Mouse (Mus musculus): ENCODE results near the gene Slc8a3. TPM values are rescaled to one million over a fixed set of nuclear protein-coding genes. Genes with fewer than 3 reads are reported as not detected.

Gene Slc8a3
- polyA plus RNA-seq, 1 experiment: 0.05 TPM

DNA sequence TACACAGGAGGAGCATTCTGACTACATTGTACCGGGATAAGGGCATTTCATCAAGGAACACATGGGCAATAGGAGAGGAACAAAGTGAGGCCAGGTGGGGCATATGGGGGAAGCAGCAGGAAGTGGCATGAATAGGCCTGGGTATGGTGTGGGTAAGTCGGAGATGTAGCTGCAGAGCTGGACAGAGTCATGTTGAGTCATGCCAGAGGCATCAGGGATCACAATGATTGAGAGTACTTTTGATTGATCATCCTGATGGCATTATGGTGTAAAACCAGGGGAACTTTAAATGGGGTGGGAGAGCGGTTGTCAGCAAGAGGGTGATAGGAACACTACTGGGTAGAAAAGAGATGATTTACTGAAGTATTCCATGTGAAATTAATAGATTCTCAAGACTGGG lies 160.0 kb downstream of the Slc8a3 start:
- no peak for TF ChIP-seq MAX (IDR thresholded peaks at IDR 0.05; ENCODE audit: low read depth)
- no peak for TF ChIP-seq E2F4 (IDR thresholded peaks at IDR 0.05; ENCODE audit: insufficient read depth)
- no peak for TF ChIP-seq CEBPB (IDR thresholded peaks at IDR 0.05; ENCODE audit: insufficient read depth, poor library complexity, severe bottlenecking)
- TF ChIP-seq TCF3 (IDR thresholded peaks at IDR 0.05; ENCODE audit: insufficient read length, low read depth): no peak
- no peak for TF ChIP-seq MYOG (IDR thresholded peaks at IDR 0.05; ENCODE audit: control insufficient read depth in 1 of 3, insufficient read depth in 1 of 3, insufficient read length in 2 of 3, low read depth in 2 of 3)
- TF ChIP-seq POLR2A (IDR thresholded peaks at IDR 0.05; ENCODE audit: insufficient read length, low read depth): no peak
- TF ChIP-seq POLR2AphosphoS2 (IDR thresholded peaks at IDR 0.05; ENCODE audit: insufficient read length, low read depth): no peak
- TF ChIP-seq USF1 (IDR thresholded peaks at IDR 0.05; ENCODE audit: low read depth): no peak
- H3K4me3 ChIP-seq: no peak overlapping the region
- no peaks in the 10 kb centered on the region for H3K36me3 ChIP-seq (ENCODE audit: control insufficient read depth, insufficient read depth)
- no peaks in the 10 kb centered on the region for H3K27me3 ChIP-seq (ENCODE audit: control insufficient read depth, insufficient read depth, insufficient read length)
- no peak overlapping the region for H3ac ChIP-seq (ENCODE audit: control insufficient read depth, insufficient read length)
- H3K79me2 ChIP-seq (ENCODE audit: control insufficient read depth, insufficient read depth): no peaks in the 10 kb centered on the region
- no peak overlapping the region for H3K4me2 ChIP-seq (ENCODE audit: low read depth)

DNA sequence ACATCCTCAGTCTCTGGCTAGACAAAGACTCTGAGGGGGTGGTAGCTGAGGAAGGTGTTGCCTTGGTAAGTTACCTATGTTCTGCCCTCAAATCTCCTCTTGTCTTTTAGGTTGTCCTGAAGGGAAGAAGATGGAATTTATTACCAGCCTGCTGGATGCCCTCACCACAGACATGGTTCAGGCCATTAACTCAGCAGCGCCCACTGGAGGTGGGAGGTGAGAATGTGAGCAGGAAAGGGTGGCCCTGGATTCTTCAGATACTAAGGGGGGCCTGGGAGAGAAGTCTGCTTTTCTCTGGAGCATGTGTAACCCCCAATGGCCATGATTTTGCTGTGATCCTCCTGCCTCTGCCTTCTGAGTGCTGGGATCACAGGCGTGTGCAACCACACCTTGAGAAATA lies 162.9 kb downstream of the Slc8a3 start:
- no peak for TF ChIP-seq E2F4 (IDR thresholded peaks at IDR 0.05; ENCODE audit: insufficient read depth)
- no peak for TF ChIP-seq TCF12 (IDR thresholded peaks at IDR 0.05; ENCODE audit: insufficient read depth, poor library complexity, severe bottlenecking)
- TF ChIP-seq CEBPB (IDR thresholded peaks at IDR 0.05; ENCODE audit: insufficient read depth, poor library complexity, severe bottlenecking): no peak
- TF ChIP-seq POLR2AphosphoS2 (IDR thresholded peaks at IDR 0.05; ENCODE audit: insufficient read length, low read depth): no peak
- no peak for TF ChIP-seq REST (IDR thresholded peaks at IDR 0.05; ENCODE audit: insufficient read depth, insufficient read length)
- no peak for TF ChIP-seq MYOG (IDR thresholded peaks at IDR 0.05; ENCODE audit: control insufficient read depth in 1 of 3, insufficient read depth in 1 of 3, insufficient read length in 2 of 3, low read depth in 2 of 3)
- TF ChIP-seq MYOD1 (IDR thresholded peaks at IDR 0.05; ENCODE audit: control insufficient read depth in 1 of 3, insufficient read length in 2 of 3, low read depth in 2 of 3): no peak
- TF ChIP-seq USF1 (IDR thresholded peaks at IDR 0.05; ENCODE audit: low read depth): no peak
- no peak for TF ChIP-seq POLR2A (IDR thresholded peaks at IDR 0.05; ENCODE audit: insufficient read length, low read depth)
- TF ChIP-seq SRF (IDR thresholded peaks at IDR 0.05; ENCODE audit: control insufficient read depth, insufficient read length, low read depth): no peak
- TF ChIP-seq TCF3 (IDR thresholded peaks at IDR 0.05; ENCODE audit: insufficient read length, low read depth): no peak
- no peak for TF ChIP-seq MAX (IDR thresholded peaks at IDR 0.05; ENCODE audit: low read depth)
- Histone ChIP-seq H3K4me2 (ENCODE audit: low read depth) (no peak overlapping the region), H3K79me2 (ENCODE audit: control insufficient read depth, insufficient read depth) (no peaks in the 10 kb centered on the region), H3K4me3 (no peak overlapping the region), H3K36me3 (ENCODE audit: control insufficient read depth, insufficient read depth) (no peaks in the 10 kb centered on the region), H3ac (ENCODE audit: control insufficient read depth, insufficient read length) (no peak overlapping the region), H3K27me3 (ENCODE audit: control insufficient read depth, insufficient read depth, insufficient read length) (no peaks in the 10 kb centered on the region)

DNA sequence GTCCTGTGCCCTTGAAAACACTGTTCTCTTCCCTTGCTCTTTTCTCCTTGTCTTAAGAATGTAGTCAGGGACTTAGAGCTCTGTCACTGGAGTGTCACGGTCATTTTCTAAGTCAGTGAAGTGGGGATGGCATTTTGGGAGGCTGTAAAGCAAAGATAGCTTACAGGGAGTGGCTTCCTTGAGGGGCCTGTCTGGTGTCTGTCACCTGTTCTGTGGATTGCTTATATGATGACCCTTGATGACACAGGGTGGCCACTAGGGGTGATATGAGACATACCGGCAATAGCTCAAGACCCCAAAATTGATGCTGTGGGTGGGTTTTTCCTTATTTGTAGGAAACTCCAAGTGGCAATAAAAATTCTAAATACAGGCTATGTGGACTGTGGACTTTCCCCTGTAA lies 164.5 kb downstream of the Slc8a3 start:
- Histone ChIP-seq H3K4me3 (no peak overlapping the region), H3K79me2 (ENCODE audit: control insufficient read depth, insufficient read depth) (no peaks in the 10 kb centered on the region), H3K4me2 (ENCODE audit: low read depth) (no peak overlapping the region), H3K27me3 (ENCODE audit: control insufficient read depth, insufficient read depth, insufficient read length) (no peaks in the 10 kb centered on the region), H3ac (ENCODE audit: control insufficient read depth, insufficient read length) (no peak overlapping the region), H3K36me3 (ENCODE audit: control insufficient read depth, insufficient read depth) (no peaks in the 10 kb centered on the region)
- TF ChIP-seq MAX (IDR thresholded peaks at IDR 0.05; ENCODE audit: low read depth) (no peak), USF1 (IDR thresholded peaks at IDR 0.05; ENCODE audit: low read depth) (no peak), POLR2AphosphoS2 (IDR thresholded peaks at IDR 0.05; ENCODE audit: insufficient read length, low read depth) (no peak), MYOD1 (IDR thresholded peaks at IDR 0.05; ENCODE audit: control insufficient read depth in 1 of 3, insufficient read length in 2 of 3, low read depth in 2 of 3) (peak in 1 of 3 experiments; percentile 42)

DNA sequence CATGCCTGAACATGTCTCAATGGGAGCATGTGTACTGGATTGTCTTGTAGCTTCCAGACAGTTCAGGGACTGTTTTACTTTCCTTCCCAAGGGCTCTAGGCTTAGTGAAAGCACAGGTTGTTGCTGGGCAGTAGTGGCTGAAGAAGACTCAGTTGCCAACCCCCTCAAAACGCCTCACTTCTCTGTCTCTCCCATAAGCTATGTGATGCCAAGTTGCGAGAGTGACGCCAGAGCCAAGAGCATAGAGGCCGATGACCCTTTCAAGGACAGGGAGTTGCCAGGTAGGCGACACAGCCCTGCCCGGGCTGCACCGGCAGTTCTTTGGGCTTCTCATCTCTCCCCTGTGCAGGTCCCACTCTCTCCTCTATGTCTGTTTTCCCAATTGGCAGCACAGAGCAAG lies 164.9 kb downstream of the Slc8a3 start:
- H3K27me3 ChIP-seq (ENCODE audit: control insufficient read depth, insufficient read depth, insufficient read length): no peaks in the 10 kb centered on the region
- H3K79me2 ChIP-seq (ENCODE audit: control insufficient read depth, insufficient read depth): no peaks in the 10 kb centered on the region
- no peak overlapping the region for H3K4me2 ChIP-seq (ENCODE audit: low read depth)
- TF ChIP-seq CEBPB (IDR thresholded peaks at IDR 0.05; ENCODE audit: insufficient read depth, poor library complexity, severe bottlenecking) (no peak), SRF (IDR thresholded peaks at IDR 0.05; ENCODE audit: control insufficient read depth, insufficient read length, low read depth) (no peak), MYOD1 (IDR thresholded peaks at IDR 0.05; ENCODE audit: control insufficient read depth in 1 of 3, insufficient read length in 2 of 3, low read depth in 2 of 3) (no peak), E2F4 (IDR thresholded peaks at IDR 0.05; ENCODE audit: insufficient read depth) (no peak), MAX (IDR thresholded peaks at IDR 0.05; ENCODE audit: low read depth) (no peak), MYOG (IDR thresholded peaks at IDR 0.05; ENCODE audit: control insufficient read depth in 1 of 3, insufficient read depth in 1 of 3, insufficient read length in 2 of 3, low read depth in 2 of 3) (no peak), TCF12 (IDR thresholded peaks at IDR 0.05; ENCODE audit: insufficient read depth, poor library complexity, severe bottlenecking) (no peak), USF1 (IDR thresholded peaks at IDR 0.05; ENCODE audit: low read depth) (no peak), POLR2AphosphoS2 (IDR thresholded peaks at IDR 0.05; ENCODE audit: insufficient read length, low read depth) (no peak), POLR2A (IDR thresholded peaks at IDR 0.05; ENCODE audit: insufficient read length, low read depth) (no peak), REST (IDR thresholded peaks at IDR 0.05; ENCODE audit: insufficient read depth, insufficient read length) (no peak), TCF3 (IDR thresholded peaks at IDR 0.05; ENCODE audit: insufficient read length, low read depth) (no peak)
- H3K36me3 ChIP-seq (ENCODE audit: control insufficient read depth, insufficient read depth): no peaks in the 10 kb centered on the region
- H3K4me3 ChIP-seq: no peak overlapping the region
- H3ac ChIP-seq (ENCODE audit: control insufficient read depth, insufficient read length): no peak overlapping the region

DNA sequence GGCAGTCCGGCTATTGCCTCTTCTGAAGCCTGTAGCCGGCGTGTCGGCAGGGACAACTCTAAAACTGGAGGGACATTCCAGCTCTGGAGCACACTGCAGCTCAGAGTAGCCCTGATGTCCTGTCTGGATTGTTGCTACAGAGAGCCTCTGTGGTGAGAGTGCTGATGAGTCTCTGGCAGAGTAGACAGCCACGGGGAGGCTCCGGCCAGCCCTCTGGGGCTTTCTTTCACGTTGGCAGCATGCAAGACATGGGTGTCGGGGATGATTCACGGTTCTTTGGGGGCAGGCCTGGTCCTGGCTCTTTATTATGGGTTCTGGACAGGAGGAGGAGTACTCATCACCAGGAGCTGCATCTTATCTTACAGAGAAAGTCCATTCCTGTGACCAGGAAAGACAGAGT lies 165.8 kb downstream of the Slc8a3 start:
- Histone ChIP-seq H3K79me2 (ENCODE audit: control insufficient read depth, insufficient read depth) (no peaks in the 10 kb centered on the region), H3K4me2 (ENCODE audit: low read depth) (no peak overlapping the region), H3K36me3 (ENCODE audit: control insufficient read depth, insufficient read depth) (no peaks in the 10 kb centered on the region), H3K4me3 (no peak overlapping the region), H3ac (ENCODE audit: control insufficient read depth, insufficient read length) (no peak overlapping the region), H3K27me3 (ENCODE audit: control insufficient read depth, insufficient read depth, insufficient read length) (no peaks in the 10 kb centered on the region)
- TF ChIP-seq POLR2A (IDR thresholded peaks at IDR 0.05; ENCODE audit: insufficient read length, low read depth) (no peak), MAX (IDR thresholded peaks at IDR 0.05; ENCODE audit: low read depth) (no peak), POLR2AphosphoS2 (IDR thresholded peaks at IDR 0.05; ENCODE audit: insufficient read length, low read depth) (no peak), TCF3 (IDR thresholded peaks at IDR 0.05; ENCODE audit: insufficient read length, low read depth) (no peak), CEBPB (IDR thresholded peaks at IDR 0.05; ENCODE audit: insufficient read depth, poor library complexity, severe bottlenecking) (no peak), MYOD1 (IDR thresholded peaks at IDR 0.05; ENCODE audit: control insufficient read depth in 1 of 3, insufficient read length in 2 of 3, low read depth in 2 of 3) (no peak), USF1 (IDR thresholded peaks at IDR 0.05; ENCODE audit: low read depth) (no peak), MYOG (IDR thresholded peaks at IDR 0.05; ENCODE audit: control insufficient read depth in 1 of 3, insufficient read depth in 1 of 3, insufficient read length in 2 of 3, low read depth in 2 of 3) (no peak)
